Mouse (Mus musculus) limb, embryonic 15.5 days (tissue): ENCODE data around the gene Olfr128. TPM values are rescaled to one million over a fixed set of nuclear protein-coding genes. Genes with fewer than 3 reads are reported as not detected.
"Not testable (repeated sequence)": the region's sequence is repeated elsewhere in the genome, so short reads cannot be mapped to it uniquely, and the experiment has no call there.

Source experiments
- ATAC-seq: fragments of 200-750 bp; cut with Nextera tagmentation; 2 replicates; pipeline ENCODE4 v1.8.0; 2017; ENCODE audit warnings: low read depth, moderate TSS enrichment; ENCODE audit not compliant: insufficient number of reproducible peaks, low FRiP score, low TSS enrichment
- H3K27ac ChIP-seq: fragments of 300-500 bp; sonication (generic); 2 replicates; pipeline ENCODE4 v1.5.1; 2015; ENCODE audit warnings: moderate library complexity, mild to moderate bottlenecking, inconsistent platforms
- H3K27me3 ChIP-seq: fragments of 300-500 bp; sonication (generic); 2 replicates; pipeline ENCODE4 v1.6.1; 2015; ENCODE audit warnings: inconsistent platforms
- H3K36me3 ChIP-seq: fragments of 300-500 bp; sonication (generic); 2 replicates; pipeline ENCODE4 v1.6.1; 2015; ENCODE audit warnings: inconsistent platforms
- H3K4me1 ChIP-seq: fragments of 300-500 bp; sonication (generic); 2 replicates; pipeline ENCODE4 v1.6.1; 2015; ENCODE audit warnings: inconsistent platforms
- H3K4me2 ChIP-seq: fragments of 300-500 bp; sonication (generic); 2 replicates; pipeline ENCODE4 v1.6.1; 2015; ENCODE audit warnings: mild to moderate bottlenecking, inconsistent platforms
- H3K4me3 ChIP-seq: fragments of 300-500 bp; sonication (generic); 2 replicates; pipeline ENCODE4 v1.5.1; 2015; ENCODE audit warnings: mild to moderate bottlenecking, inconsistent platforms
- H3K9ac ChIP-seq: fragments of 300-500 bp; sonication (generic); 2 replicates; pipeline ENCODE4 v1.6.1; 2015; ENCODE audit warnings: inconsistent platforms
- H3K9me3 ChIP-seq: fragments of 300-500 bp; sonication (generic); 2 replicates; pipeline ENCODE4 v1.6.1; 2016; ENCODE audit warnings: inconsistent platforms
- WGBS: fragments of 180-500 bp; shearing (Covaris S2); methylation state at CpG from one replicate; pipeline ENCODE4 v1.1.7; 2015; 5-methylcytosine and 5-hydroxymethylcytosine counted together
- polyA plus RNA-seq: library from polyadenylated mRNA; unstranded; fragments of >200 nt; fragmentation: Nextera tagmentation; extraction: Ambion mirVana; gene quantifications from 2 replicates; pipeline ENCODE4 v1.2.1, GENCODE M21; 2015

Olfr128 gene
- polyA plus RNA-seq = not detected in 2 replicates

DNA sequence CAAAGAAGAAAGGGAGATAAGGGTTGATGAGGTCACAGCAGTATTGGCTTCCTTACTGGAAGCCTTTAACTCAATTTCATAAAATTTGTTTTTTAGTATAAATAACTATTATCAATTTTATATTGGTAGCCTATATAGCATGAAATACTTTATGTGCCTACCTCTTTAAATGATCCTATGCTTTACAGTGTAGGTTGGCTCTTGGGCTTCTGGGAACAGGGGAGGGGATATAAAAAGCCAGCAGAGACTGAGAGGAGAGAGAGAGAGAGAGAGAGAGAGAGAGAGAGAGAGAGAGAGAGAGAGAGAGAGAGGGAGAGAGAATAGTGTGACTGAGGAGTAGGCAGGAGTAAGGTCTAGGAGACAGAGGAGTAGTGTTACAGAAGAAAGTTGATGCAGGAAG, at the start of gene Olfr128:
Olfr128 (plus strand) TSS at position 301 of the 400 bp plus-strand sequence.
- no peak within 1 kb of the TSS for H3K9ac ChIP-seq
- no peaks in the 10 kb centered on the region for H3K36me3 ChIP-seq
- H3K9me3 ChIP-seq = no peaks in the 10 kb centered on the region
- no peaks in the 10 kb centered on the region for H3K4me1 ChIP-seq
- H3K27ac ChIP-seq = no peak within 1 kb of the TSS
- no peaks in the 10 kb centered on the region for H3K27me3 ChIP-seq
- H3K4me2 ChIP-seq = no peak within 1 kb of the TSS
- no peak for ATAC-seq
- H3K4me3 ChIP-seq = no peak within 1 kb of the TSS

DNA sequence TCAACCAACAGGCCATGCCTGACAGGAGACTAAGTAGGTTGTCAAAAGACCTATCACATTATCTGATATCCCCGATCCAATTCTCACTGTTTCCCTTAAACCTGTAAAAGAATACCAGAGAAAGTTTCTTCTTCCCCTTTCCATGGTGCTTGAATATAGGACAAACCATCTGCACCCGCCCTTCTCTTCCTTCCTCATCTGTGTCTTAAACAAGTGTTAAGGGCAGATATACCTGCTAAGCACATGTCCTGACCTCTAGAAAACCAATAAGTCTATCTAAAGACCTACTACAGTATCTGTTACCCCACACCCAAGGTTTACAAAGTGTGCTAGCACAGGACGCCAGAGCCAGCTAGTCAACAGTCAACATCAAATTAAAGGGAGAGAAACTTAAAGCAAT, 46.5 kb upstream of the Olfr128 start:
- WGBS = 78% methylated on average over 3 of the region's 3 CpGs
- Histone ChIP-seq H3K27ac (no peak overlapping the region), H3K9me3 (no peaks in the 10 kb centered on the region), H3K4me3 (no peak overlapping the region), H3K4me2 (no peak overlapping the region), H3K27me3 (no peaks in the 10 kb centered on the region), H3K4me1 (no peaks in the 10 kb centered on the region), H3K36me3 (no peaks in the 10 kb centered on the region), H3K9ac (no peak overlapping the region)
- ATAC-seq = no peak

DNA sequence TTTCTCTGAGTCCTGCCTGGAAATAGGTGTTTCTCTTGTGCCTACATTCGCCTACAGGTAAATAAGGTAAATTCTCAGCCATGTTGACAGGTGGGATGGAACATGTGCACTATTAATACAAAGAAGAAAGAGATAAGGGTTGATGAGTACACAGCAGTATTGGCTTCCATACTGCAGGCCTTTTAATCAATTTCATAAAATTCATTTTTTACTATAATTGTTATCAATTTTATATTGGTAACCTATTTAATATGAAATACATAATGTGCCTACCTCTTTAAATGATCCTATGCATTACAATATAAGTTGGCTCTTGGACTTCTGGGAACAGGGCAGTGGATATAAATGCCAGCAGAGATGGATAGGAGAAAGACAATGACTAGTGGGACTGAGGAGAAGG, 20.2 kb upstream of the Olfr128 start, which contains the start of gene Olfr127:
Olfr127 (plus strand) TSS at position 301 of the 400 bp plus-strand sequence.
- Histone ChIP-seq H3K36me3 (no peaks in the 10 kb centered on the region), H3K4me1 (no peaks in the 10 kb centered on the region), H3K27me3 (no peaks in the 10 kb centered on the region), H3K9me3 (no peaks in the 10 kb centered on the region), H3K27ac (no peak within 1 kb of the TSS), H3K4me3 (no peak within 1 kb of the TSS), H3K4me2 (no peak within 1 kb of the TSS), H3K9ac (no peak within 1 kb of the TSS)
- WGBS = 70% methylated on average over 1 of the region's 1 CpGs
- ATAC-seq = no peak

DNA sequence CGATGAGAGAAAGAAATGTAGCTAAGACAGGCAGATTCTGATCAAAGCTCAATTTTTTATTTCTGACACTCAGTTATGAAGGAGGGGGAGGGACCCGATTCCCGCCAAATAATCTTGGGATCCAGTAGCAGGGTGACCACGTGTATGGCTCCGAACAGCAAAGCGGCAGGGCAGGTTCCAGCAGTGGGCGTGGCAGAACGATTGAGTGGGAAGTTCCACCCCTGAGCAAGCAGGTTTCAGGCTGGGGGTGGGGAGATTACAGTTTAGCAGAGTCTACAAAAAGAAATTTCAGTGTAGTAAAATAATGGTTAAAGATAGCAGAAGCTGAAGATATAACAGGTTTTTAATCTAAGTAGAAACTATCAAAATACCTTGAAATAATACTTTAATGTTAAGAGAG, 13.5 kb upstream of the Olfr128 start:
- not testable (repeated sequence) for H3K9me3 ChIP-seq, ATAC-seq, H3K4me2 ChIP-seq, H3K27me3 ChIP-seq, H3K27ac ChIP-seq, H3K9ac ChIP-seq, H3K4me1 ChIP-seq, H3K36me3 ChIP-seq, H3K4me3 ChIP-seq
- 64% methylated on average over 8 of the region's 8 CpGs for WGBS

DNA sequence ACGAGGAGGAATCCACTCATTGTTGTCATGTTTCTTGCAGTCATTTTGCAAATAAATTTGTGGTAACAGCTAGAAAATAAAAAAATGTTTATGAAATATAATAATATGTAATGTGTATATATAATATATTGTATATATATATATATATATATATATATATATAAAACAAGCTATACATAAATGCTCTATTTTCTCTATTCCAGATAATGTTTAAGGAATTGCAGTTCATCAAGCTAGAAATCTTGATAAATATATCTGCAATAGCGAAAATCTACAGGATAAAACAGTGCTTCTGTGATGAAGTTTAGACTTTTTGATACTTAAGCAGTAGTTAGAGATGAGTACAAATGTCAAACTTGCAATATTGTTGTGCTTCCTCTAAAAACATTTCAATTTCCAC, 32.6 kb downstream of the Olfr128 start, which contains the start of gene Olfr761:
Olfr761 (minus strand) TSS at position 101 of the 400 bp plus-strand sequence.
- WGBS = 73% methylated on average over 2 of the region's 2 CpGs
- ATAC-seq = no peak
- no peak within 1 kb of the TSS for H3K4me2 ChIP-seq
- H3K27ac ChIP-seq = no peak within 1 kb of the TSS
- no peaks in the 10 kb centered on the region for H3K27me3 ChIP-seq
- no peaks in the 10 kb centered on the region for H3K9me3 ChIP-seq
- no peaks in the 10 kb centered on the region for H3K36me3 ChIP-seq
- H3K9ac ChIP-seq = no peak within 1 kb of the TSS
- no peaks in the 10 kb centered on the region for H3K4me1 ChIP-seq
- no peak within 1 kb of the TSS for H3K4me3 ChIP-seq

DNA sequence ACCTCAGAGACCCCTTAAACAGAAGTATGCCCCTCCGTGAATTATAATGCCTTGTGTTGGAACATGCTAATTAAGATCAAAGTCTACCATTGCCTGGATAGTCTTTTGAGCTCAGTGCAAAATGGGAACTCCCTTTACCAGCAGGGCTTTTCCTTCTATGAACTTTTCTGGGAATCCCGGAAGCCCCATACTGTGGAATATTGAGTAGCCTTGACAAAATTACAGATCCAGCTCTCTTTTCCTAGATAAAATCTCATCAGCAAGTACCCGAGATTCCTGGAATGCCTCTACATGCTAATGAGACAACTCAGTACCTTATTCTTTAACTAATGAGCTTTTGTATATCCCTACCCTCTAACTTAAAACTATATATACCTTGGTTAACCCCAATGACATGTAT, 53.2 kb downstream of the Olfr128 start:
- H3K9me3 ChIP-seq = no peaks in the 10 kb centered on the region
- no peak overlapping the region for H3K4me2 ChIP-seq
- no peak overlapping the region for H3K4me3 ChIP-seq
- H3K9ac ChIP-seq = no peak overlapping the region
- no peaks in the 10 kb centered on the region for H3K4me1 ChIP-seq
- 86% methylated on average over 3 of the region's 3 CpGs for WGBS
- no peak overlapping the region for H3K27ac ChIP-seq
- H3K27me3 ChIP-seq = no peaks in the 10 kb centered on the region
- H3K36me3 ChIP-seq = no peaks in the 10 kb centered on the region
- no peak for ATAC-seq

Other genes starting within 250 kb of the Olfr128 start
- gene Olfr119, start 224.0 kb upstream of the Olfr128 start, polyA plus RNA-seq = not detected in 2 replicates
- gene Olfr120, start 198.7 kb upstream of the Olfr128 start, polyA plus RNA-seq = not detected in 2 replicates
- gene Olfr121, start 171.7 kb upstream of the Olfr128 start, polyA plus RNA-seq = not detected in 2 replicates
- not detected in 2 replicates for gene Olfr122, start 151.9 kb upstream of the Olfr128 start, polyA plus RNA-seq
- gene Olfr123, start 127.0 kb upstream of the Olfr128 start, polyA plus RNA-seq = not detected in 2 replicates
- gene Olfr124, start 120.7 kb upstream of the Olfr128 start, polyA plus RNA-seq = not detected in 2 replicates
- not detected in 2 replicates for gene Olfr125, start 87.6 kb upstream of the Olfr128 start, polyA plus RNA-seq
- gene Olfr126, start 73.1 kb upstream of the Olfr128 start, polyA plus RNA-seq = not detected in 2 replicates
- not detected in 2 replicates for gene Olfr127, start 20.1 kb upstream of the Olfr128 start, polyA plus RNA-seq
- gene Olfr761, start 32.5 kb downstream of the Olfr128 start, polyA plus RNA-seq = not detected in 2 replicates
- not detected in 2 replicates for gene Olfr129, start 139.5 kb downstream of the Olfr128 start, polyA plus RNA-seq
- not detected in 2 replicates for gene Olfr130, start 143.4 kb downstream of the Olfr128 start, polyA plus RNA-seq
- not detected in 2 replicates for gene Olfr131, start 168.1 kb downstream of the Olfr128 start, polyA plus RNA-seq
- gene Olfr132, start 214.0 kb downstream of the Olfr128 start, polyA plus RNA-seq = not detected in 2 replicates
- not detected in 2 replicates for gene Olfr133, start 224.7 kb downstream of the Olfr128 start, polyA plus RNA-seq